ENCODE assay signal across 11 mouse cellular contexts in genomic region chr8:127191824-127192223, GRCm38 (mm10).
DNase-seq lines count a peak whose midpoint lies in the region; ATAC-seq and TF ChIP-seq lines count a peak whose summit lies in the region.
"Had no signal": no experiment of that assay in that cellular context is flagged by ENCODE, and none has a peak within 500 bp of the region (broad histone marks: within the 10 kb centered on the region; RNA-seq: fewer than 3 reads in every experiment).

No protein-coding gene starts in this region.

- peak overlapping the region; percentile 69; the same call in 1 of the 2 replicates for H3K27ac ChIP-seq in midbrain, embryonic 13.5 days
- H3K27ac ChIP-seq in midbrain, embryonic 10.5 days (replicated peaks) = no peak overlapping the region; the same call in 1 of the 2 replicates
- H3K27ac ChIP-seq in forebrain, embryonic 16.5 days (ENCODE audit: low read length) = peak overlapping the region; percentile 65
- peak overlapping the region; percentile 65 for H3K27ac ChIP-seq in hindbrain, embryonic 15.5 days (replicated peaks)
- H3K27ac ChIP-seq in neural tube, embryonic 14.5 days (ENCODE audit: low read depth, low read length) = peak overlapping the region; percentile 70
- no peak overlapping the region for H3K27ac ChIP-seq in stomach, postnatal 0 days (replicated peaks)
- H3K27ac ChIP-seq: liver, embryonic 12.5 days; lung, embryonic 15.5 days had no signal

- TF ChIP-seq EP300 in stomach, postnatal 0 days (optimal IDR thresholded peaks at IDR 0.05) = no peak

- no peak for ATAC-seq in midbrain, embryonic 13.5 days
- no peak for ATAC-seq in forebrain, embryonic 16.5 days
- ATAC-seq in hindbrain, embryonic 15.5 days (ENCODE audit: low FRiP score, low read depth) = no peak
- ATAC-seq in neural tube, embryonic 14.5 days (ENCODE audit: low read depth) = no peak
- no peak for ATAC-seq in stomach, postnatal 0 days (ENCODE audit: low FRiP score, low TSS enrichment)
- ATAC-seq: inflammation-experienced regulatory T-cells, adult 6 months; liver, embryonic 12.5 days had no signal

- WGBS in midbrain, embryonic 13.5 days = 55% methylated on average over 6 of the region's 6 CpGs
- 85% methylated on average over 6 of the region's 6 CpGs for whole genome bisulfite sequencing in midbrain, embryonic 10.5 days
- 30% methylated on average over 6 of the region's 6 CpGs for WGBS in forebrain, embryonic 16.5 days
- 36% methylated on average over 6 of the region's 6 CpGs for WGBS in hindbrain, embryonic 15.5 days
- 32% methylated on average over 6 of the region's 6 CpGs for WGBS in neural tube, embryonic 14.5 days
- whole genome bisulfite sequencing in stomach, postnatal 0 days = 48% methylated on average over 6 of the region's 6 CpGs

- peaks cover 66% of the 10 kb centered on the region for H3K4me1 ChIP-seq in midbrain, embryonic 13.5 days (replicated peaks)
- H3K4me1 ChIP-seq in midbrain, embryonic 10.5 days = peaks cover 55% of the 10 kb centered on the region
- H3K4me1 ChIP-seq in forebrain, embryonic 16.5 days (replicated peaks; ENCODE audit: control insufficient read depth, insufficient read depth, low read length) = peaks cover 30% of the 10 kb centered on the region
- peaks cover 50% of the 10 kb centered on the region for H3K4me1 ChIP-seq in hindbrain, embryonic 15.5 days (replicated peaks)
- peaks cover 32% of the 10 kb centered on the region for H3K4me1 ChIP-seq in neural tube, embryonic 14.5 days (ENCODE audit: control insufficient read depth, insufficient read depth, low read length)
- no peaks in the 10 kb centered on the region for H3K4me1 ChIP-seq in stomach, postnatal 0 days (replicated peaks; ENCODE audit: control insufficient read depth, insufficient read depth)
- H3K4me1 ChIP-seq: lung, embryonic 15.5 days had no signal

- H3K4me3 ChIP-seq in midbrain, embryonic 13.5 days (replicated peaks) = no peak overlapping the region
- H3K4me3 ChIP-seq in midbrain, embryonic 10.5 days = no peak overlapping the region
- H3K4me3 ChIP-seq in forebrain, embryonic 16.5 days (replicated peaks; ENCODE audit: low read length) = no peak overlapping the region
- H3K4me3 ChIP-seq in hindbrain, embryonic 15.5 days = no peak overlapping the region
- no peak overlapping the region for H3K4me3 ChIP-seq in neural tube, embryonic 14.5 days (ENCODE audit: low read depth, low read length)
- H3K4me3 ChIP-seq in stomach, postnatal 0 days (ENCODE audit: low read depth, low read length) = no peak overlapping the region
- H3K4me3 ChIP-seq: liver, embryonic 12.5 days; lung, embryonic 15.5 days had no signal

- no peak overlapping the region for H3K9ac ChIP-seq in midbrain, embryonic 13.5 days (replicated peaks)
- peak overlapping the region; percentile 19; the same call in 1 of the 2 replicates for H3K9ac ChIP-seq in forebrain, embryonic 16.5 days (replicated peaks; ENCODE audit: low read depth, low read length)
- H3K9ac ChIP-seq in hindbrain, embryonic 15.5 days = no peak overlapping the region
- H3K9ac ChIP-seq in neural tube, embryonic 14.5 days (replicated peaks; ENCODE audit: low read depth, low read length) = no peak overlapping the region
- H3K9ac ChIP-seq in stomach, postnatal 0 days (ENCODE audit: low read length) = no peak overlapping the region
- H3K9ac ChIP-seq: liver, embryonic 12.5 days; lung, embryonic 15.5 days had no signal

- DNase-seq in midbrain, embryonic 10.5 days (ENCODE audit: low spot score) = no peak
- DNase-seq in adrenal gland, postnatal 36 days = no peak
- no peak for DNase-seq in stomach, postnatal 0 days (ENCODE audit: low spot score)

- H3K27me3 ChIP-seq in midbrain, embryonic 13.5 days = no peaks in the 10 kb centered on the region
- no peaks in the 10 kb centered on the region for H3K27me3 ChIP-seq in midbrain, embryonic 10.5 days (ENCODE audit: low read depth, poor library complexity, severe bottlenecking)
- H3K27me3 ChIP-seq in forebrain, embryonic 16.5 days (replicated peaks; ENCODE audit: control insufficient read depth, insufficient read depth, low read length) = no peaks in the 10 kb centered on the region
- H3K27me3 ChIP-seq in hindbrain, embryonic 15.5 days = no peaks in the 10 kb centered on the region
- no peaks in the 10 kb centered on the region for H3K27me3 ChIP-seq in neural tube, embryonic 14.5 days (ENCODE audit: control insufficient read depth, insufficient read depth, low read length)
- H3K27me3 ChIP-seq in stomach, postnatal 0 days (ENCODE audit: control insufficient read depth, insufficient read depth, low read length) = no peaks in the 10 kb centered on the region
- H3K27me3 ChIP-seq: CH12.LX; liver, embryonic 12.5 days; lung, embryonic 15.5 days had no signal

- no peaks in the 10 kb centered on the region for H3K36me3 ChIP-seq in midbrain, embryonic 13.5 days
- H3K36me3 ChIP-seq in midbrain, embryonic 10.5 days = no peaks in the 10 kb centered on the region
- no peaks in the 10 kb centered on the region for H3K36me3 ChIP-seq in forebrain, embryonic 16.5 days (ENCODE audit: control insufficient read depth, insufficient read depth)
- no peaks in the 10 kb centered on the region for H3K36me3 ChIP-seq in hindbrain, embryonic 15.5 days
- no peaks in the 10 kb centered on the region for H3K36me3 ChIP-seq in neural tube, embryonic 14.5 days (ENCODE audit: control insufficient read depth, insufficient read depth, low read length)
- no peaks in the 10 kb centered on the region for H3K36me3 ChIP-seq in stomach, postnatal 0 days (ENCODE audit: control insufficient read depth, insufficient read depth, low read length)
- H3K36me3 ChIP-seq: liver, embryonic 12.5 days; lung, embryonic 15.5 days had no signal

- H3K9me3 ChIP-seq in midbrain, embryonic 13.5 days = no peaks in the 10 kb centered on the region
- H3K9me3 ChIP-seq in midbrain, embryonic 10.5 days (replicated peaks) = no peaks in the 10 kb centered on the region
- no peaks in the 10 kb centered on the region for H3K9me3 ChIP-seq in forebrain, embryonic 16.5 days (ENCODE audit: control insufficient read depth, low read length)
- no peaks in the 10 kb centered on the region for H3K9me3 ChIP-seq in hindbrain, embryonic 15.5 days
- no peaks in the 10 kb centered on the region for H3K9me3 ChIP-seq in neural tube, embryonic 14.5 days (ENCODE audit: control insufficient read depth, low read length)
- no peaks in the 10 kb centered on the region for H3K9me3 ChIP-seq in stomach, postnatal 0 days (ENCODE audit: control insufficient read depth, low read length)
- H3K9me3 ChIP-seq: liver, embryonic 12.5 days; lung, embryonic 15.5 days had no signal

- H3K4me2 ChIP-seq in midbrain, embryonic 13.5 days (replicated peaks) = no peak overlapping the region
- H3K4me2 ChIP-seq in forebrain, embryonic 16.5 days (ENCODE audit: low read length) = no peak overlapping the region
- H3K4me2 ChIP-seq in hindbrain, embryonic 15.5 days = no peak overlapping the region
- no peak overlapping the region for H3K4me2 ChIP-seq in neural tube, embryonic 14.5 days (ENCODE audit: low read depth, low read length)
- no peak overlapping the region for H3K4me2 ChIP-seq in stomach, postnatal 0 days (replicated peaks; ENCODE audit: low read depth)
- H3K4me2 ChIP-seq: liver, embryonic 12.5 days; lung, embryonic 15.5 days had no signal

- no peak for TF ChIP-seq CTCF in stomach, postnatal 0 days (IDR thresholded peaks at IDR 0.05; ENCODE audit: low read depth)

Comparison
In these comparisons a context has a peak if more than half of its experiments do, and no peak if none do; other contexts are left out.
1. H3K27ac ChIP-seq: peak in midbrain, embryonic 13.5 days (single experiment), forebrain, embryonic 16.5 days (single experiment), hindbrain, embryonic 15.5 days (single experiment) and neural tube, embryonic 14.5 days (single experiment); none in midbrain, embryonic 10.5 days (single experiment) and stomach, postnatal 0 days (single experiment).